Mouse (Mus musculus): ENCODE data around the gene Abcc5. TPM values are rescaled to one million over a fixed set of nuclear protein-coding genes. Genes with fewer than 3 reads are reported as not detected.
"Not testable (repeated sequence)": the region's sequence is repeated elsewhere in the genome, so short reads cannot be mapped to it uniquely, and the experiment has no call there.

Abcc5 gene
- polyA plus RNA-seq, 1 experiment from 2014 or later, result 57.1 TPM

- 91% methylated on average over 5 of the region's 5 CpGs for WGBS
- no peaks in the 10 kb centered on the region for H3K4me1 ChIP-seq
- no peak overlapping the region for H3K4me3 ChIP-seq
- no peak for DNase-seq (ENCODE audit: extremely low spot score, low spot score)
- H3K36me3 ChIP-seq (replicated peaks), result peaks cover 70% of the 10 kb centered on the region
- no peaks in the 10 kb centered on the region for H3K27me3 ChIP-seq (ENCODE audit: poor library complexity, severe bottlenecking)
- no peaks in the 10 kb centered on the region for H3K9me3 ChIP-seq
- H3K27ac ChIP-seq, result no peak overlapping the region
Observed at GRCm38 (mm10) chr16:20375341-20375740, 50.9 kb downstream of the Abcc5 start.

- no peak for DNase-seq (ENCODE audit: extremely low spot score, low spot score)
- 78% methylated on average over 4 of the region's 4 CpGs for WGBS
- no peaks in the 10 kb centered on the region for H3K4me1 ChIP-seq
- no peaks in the 10 kb centered on the region for H3K27me3 ChIP-seq (ENCODE audit: poor library complexity, severe bottlenecking)
- no peak overlapping the region for H3K4me3 ChIP-seq
- no peak overlapping the region for H3K27ac ChIP-seq
- peaks cover 84% of the 10 kb centered on the region for H3K36me3 ChIP-seq (replicated peaks)
- H3K9me3 ChIP-seq, result no peaks in the 10 kb centered on the region
Observed at GRCm38 (mm10) chr16:20371731-20372130, 54.5 kb downstream of the Abcc5 start.

GRCm38 (mm10) chr16:20368221-20368620 is 58.0 kb downstream of the Abcc5 start:
- 92% methylated on average over 9 of the region's 9 CpGs for WGBS
- no peak overlapping the region for H3K27ac ChIP-seq
- H3K4me1 ChIP-seq, result no peaks in the 10 kb centered on the region
- no peaks in the 10 kb centered on the region for H3K9me3 ChIP-seq
- H3K27me3 ChIP-seq (ENCODE audit: poor library complexity, severe bottlenecking), result no peaks in the 10 kb centered on the region
- DNase-seq (ENCODE audit: extremely low spot score, low spot score), result no peak
- no peak overlapping the region for H3K4me3 ChIP-seq
- H3K36me3 ChIP-seq (replicated peaks), result peaks cover 84% of the 10 kb centered on the region

- Histone ChIP-seq H3K4me1 (no peaks in the 10 kb centered on the region), H3K27ac (no peak overlapping the region), H3K36me3 (replicated peaks) (peaks cover 88% of the 10 kb centered on the region), H3K27me3 (ENCODE audit: poor library complexity, severe bottlenecking) (no peaks in the 10 kb centered on the region), H3K4me3 (no peak overlapping the region), H3K9me3 (no peaks in the 10 kb centered on the region)
- DNase-seq (ENCODE audit: extremely low spot score, low spot score), result no peak
- 94% methylated on average over 11 of the region's 11 CpGs for WGBS
Observed at GRCm38 (mm10) chr16:20362121-20362520, 64.1 kb downstream of the Abcc5 start.

GRCm38 (mm10) chr16:20361496-20361895 is 64.7 kb downstream of the Abcc5 start:
- 98% methylated on average over 3 of the region's 3 CpGs for WGBS
- not testable (repeated sequence) for H3K27me3 ChIP-seq (ENCODE audit: poor library complexity, severe bottlenecking); DNase-seq (ENCODE audit: extremely low spot score, low spot score); H3K27ac ChIP-seq; H3K4me3 ChIP-seq; H3K9me3 ChIP-seq; H3K4me1 ChIP-seq
- peaks cover 88% of the 10 kb centered on the region for H3K36me3 ChIP-seq (replicated peaks)

- 78% methylated on average over 9 of the region's 9 CpGs for WGBS
- Histone ChIP-seq H3K27ac (no peak overlapping the region), H3K27me3 (ENCODE audit: poor library complexity, severe bottlenecking) (no peaks in the 10 kb centered on the region), H3K36me3 (replicated peaks) (peaks cover 87% of the 10 kb centered on the region), H3K4me3 (no peak overlapping the region), H3K9me3 (no peaks in the 10 kb centered on the region), H3K4me1 (no peaks in the 10 kb centered on the region)
- DNase-seq (ENCODE audit: extremely low spot score, low spot score), result no peak
Observed at GRCm38 (mm10) chr16:20359643-20360295, 66.4 kb downstream of the Abcc5 start.

- Histone ChIP-seq H3K27ac (no peak overlapping the region), H3K27me3 (ENCODE audit: poor library complexity, severe bottlenecking) (no peaks in the 10 kb centered on the region), H3K4me1 (no peaks in the 10 kb centered on the region), H3K4me3 (no peak overlapping the region), H3K36me3 (replicated peaks) (peaks cover 76% of the 10 kb centered on the region), H3K9me3 (no peaks in the 10 kb centered on the region)
- DNase-seq (ENCODE audit: extremely low spot score, low spot score), result no peak
- WGBS, result 95% methylated on average over 5 of the region's 5 CpGs
Observed at GRCm38 (mm10) chr16:20357837-20358236, 68.4 kb downstream of the Abcc5 start.

GRCm38 (mm10) chr16:20354762-20355161 is 71.4 kb downstream of the Abcc5 start:
- DNase-seq (ENCODE audit: extremely low spot score, low spot score), result no peak
- Histone ChIP-seq H3K4me3 (no peak overlapping the region), H3K4me1 (no peaks in the 10 kb centered on the region), H3K27ac (no peak overlapping the region), H3K27me3 (ENCODE audit: poor library complexity, severe bottlenecking) (no peaks in the 10 kb centered on the region), H3K9me3 (no peaks in the 10 kb centered on the region), H3K36me3 (replicated peaks) (peaks cover 69% of the 10 kb centered on the region)
- 88% methylated on average over 2 of the region's 2 CpGs for WGBS

GRCm38 (mm10) chr16:20354011-20354410 is 72.2 kb downstream of the Abcc5 start:
- H3K36me3 ChIP-seq (replicated peaks), result peaks cover 68% of the 10 kb centered on the region
- no peaks in the 10 kb centered on the region for H3K4me1 ChIP-seq
- H3K27me3 ChIP-seq (ENCODE audit: poor library complexity, severe bottlenecking), result no peaks in the 10 kb centered on the region
- H3K4me3 ChIP-seq, result no peak overlapping the region
- WGBS, result 86% methylated on average over 1 of the region's 1 CpGs
- no peak for DNase-seq (ENCODE audit: extremely low spot score, low spot score)
- no peak overlapping the region for H3K27ac ChIP-seq
- no peaks in the 10 kb centered on the region for H3K9me3 ChIP-seq

GRCm38 (mm10) chr16:20345464-20345863 is 80.7 kb downstream of the Abcc5 start:
- WGBS, result 94% methylated on average over 1 of the region's 1 CpGs
- Histone ChIP-seq H3K9me3 (no peaks in the 10 kb centered on the region), H3K36me3 (replicated peaks) (peaks cover 54% of the 10 kb centered on the region), H3K27me3 (ENCODE audit: poor library complexity, severe bottlenecking) (no peaks in the 10 kb centered on the region), H3K27ac (no peak overlapping the region), H3K4me1 (no peaks in the 10 kb centered on the region), H3K4me3 (no peak overlapping the region)
- no peak for DNase-seq (ENCODE audit: extremely low spot score, low spot score)

- WGBS, result 97% methylated on average over 3 of the region's 3 CpGs
- no peak overlapping the region for H3K4me3 ChIP-seq
- no peak overlapping the region for H3K27ac ChIP-seq
- no peak for DNase-seq (ENCODE audit: extremely low spot score, low spot score)
- no peaks in the 10 kb centered on the region for H3K27me3 ChIP-seq (ENCODE audit: poor library complexity, severe bottlenecking)
- no peaks in the 10 kb centered on the region for H3K4me1 ChIP-seq
- H3K9me3 ChIP-seq, result no peaks in the 10 kb centered on the region
- peaks cover 65% of the 10 kb centered on the region for H3K36me3 ChIP-seq (replicated peaks)
Observed at GRCm38 (mm10) chr16:20338616-20339015, 87.6 kb downstream of the Abcc5 start.

- no peak for DNase-seq (ENCODE audit: extremely low spot score, low spot score)
- 96% methylated on average over 8 of the region's 8 CpGs for WGBS
- Histone ChIP-seq H3K4me1 (no peaks in the 10 kb centered on the region), H3K4me3 (no peak overlapping the region), H3K27ac (no peak overlapping the region), H3K36me3 (replicated peaks) (peaks cover 77% of the 10 kb centered on the region), H3K9me3 (no peaks in the 10 kb centered on the region), H3K27me3 (ENCODE audit: poor library complexity, severe bottlenecking) (no peaks in the 10 kb centered on the region)
Observed at GRCm38 (mm10) chr16:20334918-20335317, 91.3 kb downstream of the Abcc5 start.

- Histone ChIP-seq H3K27me3 (ENCODE audit: poor library complexity, severe bottlenecking) (no peaks in the 10 kb centered on the region), H3K4me1 (no peaks in the 10 kb centered on the region), H3K4me3 (no peak overlapping the region), H3K27ac (no peak overlapping the region), H3K36me3 (replicated peaks) (peaks cover 37% of the 10 kb centered on the region), H3K9me3 (no peaks in the 10 kb centered on the region)
- 92% methylated on average over 5 of the region's 5 CpGs for WGBS
- no peak for DNase-seq (ENCODE audit: extremely low spot score, low spot score)
Observed at GRCm38 (mm10) chr16:20328306-20328705, 97.9 kb downstream of the Abcc5 start.

GRCm38 (mm10) chr16:20325286-20325685 is 100.9 kb downstream of the Abcc5 start, which contains the start of gene Cyp2ab1:
Cyp2ab1 (minus strand) TSS chr16:20325404.
- Histone ChIP-seq H3K27me3 (ENCODE audit: poor library complexity, severe bottlenecking) (no peaks in the 10 kb centered on the region), H3K4me1 (no peaks in the 10 kb centered on the region), H3K36me3 (replicated peaks) (peaks cover 13% of the 10 kb centered on the region), H3K27ac (no peak within 1 kb of the TSS), H3K9me3 (no peaks in the 10 kb centered on the region), H3K4me3 (no peak within 1 kb of the TSS)
- DNase-seq (ENCODE audit: extremely low spot score, low spot score), result no peak
- 79% methylated on average over 5 of the region's 5 CpGs for WGBS

All from forebrain, embryonic 10.5 days (tissue).